26 mouse cellular contexts compared by ENCODE assay signal in the genomic region with DNA sequence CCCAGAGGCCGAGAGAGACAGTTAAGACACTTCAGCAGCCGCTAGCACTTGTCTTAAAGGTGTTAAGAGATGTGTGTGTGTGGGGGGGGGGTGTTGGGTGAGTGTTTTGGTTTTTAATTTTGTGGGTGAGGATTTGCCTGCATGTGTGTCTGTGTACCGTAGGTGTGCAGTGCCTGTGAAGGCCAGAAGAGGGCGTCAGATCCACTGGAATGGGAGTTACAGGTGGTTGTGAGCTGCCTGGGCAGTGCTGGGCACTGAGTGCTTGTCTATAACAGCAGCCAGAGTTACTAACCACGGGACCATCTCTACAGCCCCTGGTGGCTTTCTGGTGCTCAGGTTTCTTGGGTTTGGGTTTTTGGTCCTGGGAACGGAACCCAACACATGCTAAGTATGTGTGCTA. TPM values are rescaled to one million over a fixed set of nuclear protein-coding genes. Genes with fewer than 3 reads are reported as not detected.
DNase-seq lines count a peak whose midpoint lies in the region; ATAC-seq and TF ChIP-seq lines count a peak whose summit lies in the region.
"Had no signal": no experiment of that assay in that cellular context is flagged by ENCODE, and none has a peak within 500 bp of the region (broad histone marks: within the 10 kb centered on the region; RNA-seq: fewer than 3 reads in every experiment).

No protein-coding gene starts in this region.

- H3K4me2 ChIP-seq in intestine, postnatal 0 days (replicated peaks; ENCODE audit: low read depth), result no peak overlapping the region
- no peak overlapping the region for H3K4me2 ChIP-seq in intestine, embryonic 16.5 days (ENCODE audit: low read depth, low read length)
- H3K4me2 ChIP-seq in lung, embryonic 14.5 days, result no peak overlapping the region
- H3K4me2 ChIP-seq: forebrain, embryonic 15.5 days; liver, embryonic 13.5 days; midbrain, embryonic 12.5 days had no signal

- peak; percentile 33 for TF ChIP-seq RAD21 in MEL (IDR thresholded peaks at IDR 0.05; ENCODE audit: low read depth, low read length)

- H3K36me3 ChIP-seq in intestine, postnatal 0 days (ENCODE audit: control insufficient read depth, insufficient read depth), result peaks cover 22% of the 10 kb centered on the region
- H3K36me3 ChIP-seq in intestine, embryonic 16.5 days (ENCODE audit: control insufficient read depth, insufficient read depth, low read length), result peaks cover 7% of the 10 kb centered on the region
- H3K36me3 ChIP-seq in lung, embryonic 14.5 days (ENCODE audit: insufficient read depth), result no peaks in the 10 kb centered on the region
- H3K36me3 ChIP-seq in MEL (ENCODE audit: control insufficient read depth in 1 of 2, insufficient read depth in 2 of 2, low read length in 2 of 2), result no peaks in the 10 kb centered on the region
- H3K36me3 ChIP-seq: forebrain, embryonic 15.5 days; liver, embryonic 13.5 days; midbrain, embryonic 12.5 days had no signal

- no peak overlapping the region for H3K27ac ChIP-seq in intestine, postnatal 0 days (ENCODE audit: low read depth, low read length)
- H3K27ac ChIP-seq in intestine, embryonic 16.5 days (ENCODE audit: low read length), result no peak overlapping the region
- no peak overlapping the region for H3K27ac ChIP-seq in lung, embryonic 14.5 days (ENCODE audit: low read depth)
- H3K27ac ChIP-seq in MEL (ENCODE audit: control insufficient read depth, low read depth, low read length), result no peak overlapping the region
- H3K27ac ChIP-seq: forebrain, embryonic 15.5 days; hindbrain, embryonic 15.5 days; liver, embryonic 13.5 days; macrophage; midbrain, embryonic 12.5 days had no signal

- H3K9me3 ChIP-seq in intestine, postnatal 0 days (ENCODE audit: control insufficient read depth), result no peaks in the 10 kb centered on the region
- H3K9me3 ChIP-seq in intestine, embryonic 16.5 days (ENCODE audit: control insufficient read depth, low read length), result no peaks in the 10 kb centered on the region
- H3K9me3 ChIP-seq in lung, embryonic 14.5 days (ENCODE audit: low read depth, low read length), result no peaks in the 10 kb centered on the region
- no peaks in the 10 kb centered on the region for H3K9me3 ChIP-seq in MEL (replicated peaks; ENCODE audit: insufficient read depth, low read length)
- H3K9me3 ChIP-seq: forebrain, embryonic 15.5 days; hindbrain, embryonic 15.5 days; liver, embryonic 13.5 days; midbrain, embryonic 12.5 days had no signal

- DNase-seq in lung, embryonic 14.5 days, result no peak
- DNase-seq in lung, postnatal 36 days, result no peak
- DNase-seq in MEL (ENCODE audit: low read depth, low spot score), result peak; percentile 27
- peak; percentile 42 for DNase-seq in induced T-regulatory cell, adult 2 months (ENCODE audit: low read depth)
- no peak for DNase-seq in layer of hippocampus, postnatal 10 days (ENCODE audit: low spot score in 2 of 2)
- DNase-seq: adrenal gland, adult 8-10 months; cerebellum, adult 11-12 months; cerebellum, postnatal 25 days; heart, adult 11 months; heart, postnatal 14 days; kidney, adult 8-10 months; kidney, postnatal 36 days; liver, embryonic 13.5 days; retina, postnatal 1 day; right cerebral cortex, postnatal 4 days had no signal

- WGBS in intestine, postnatal 0 days, result 87% methylated on average over 6 of the region's 6 CpGs
- WGBS in intestine, embryonic 16.5 days, result 88% methylated on average over 6 of the region's 6 CpGs
- WGBS in lung, embryonic 14.5 days, result 70% methylated on average over 6 of the region's 6 CpGs

- peak; percentile 55 for TF ChIP-seq CTCF in intestine, postnatal 0 days (IDR thresholded peaks at IDR 0.05; ENCODE audit: low read depth)
- TF ChIP-seq CTCF in lung, embryonic 14.5 days (IDR thresholded peaks at IDR 0.05; ENCODE audit: low read depth), result peak; percentile 33
- TF ChIP-seq CTCF in MEL (IDR thresholded peaks at IDR 0.05 in 2 of 3, conservative IDR thresholded peaks at IDR 0.05 in 1 of 3; ENCODE audit: control insufficient read depth in 1 of 3, insufficient read depth in 1 of 3, low read depth in 2 of 3, low read length in 3 of 3, poor library complexity in 1 of 3, severe bottlenecking in 1 of 3), result peak; percentile 40 to 51 (median 48)

- no peaks in the 10 kb centered on the region for H3K27me3 ChIP-seq in intestine, postnatal 0 days (replicated peaks; ENCODE audit: control insufficient read depth, insufficient read depth, low read length)
- no peaks in the 10 kb centered on the region for H3K27me3 ChIP-seq in intestine, embryonic 16.5 days (replicated peaks; ENCODE audit: control insufficient read depth, insufficient read depth, low read length)
- H3K27me3 ChIP-seq in lung, embryonic 14.5 days (ENCODE audit: insufficient read depth, low read length), result no peaks in the 10 kb centered on the region
- H3K27me3 ChIP-seq in MEL (ENCODE audit: control insufficient read depth in 1 of 2, insufficient read depth in 2 of 2, low read length in 2 of 2), result no peaks in the 10 kb centered on the region
- H3K27me3 ChIP-seq: forebrain, embryonic 15.5 days; hindbrain, embryonic 15.5 days had no signal

- H3K4me1 ChIP-seq in intestine, postnatal 0 days (replicated peaks; ENCODE audit: control insufficient read depth, insufficient read depth, low read length), result 0 out of 2 replicates have a peak, but pooled peaks cover 10% of the 10 kb centered on the region
- peaks cover 25% of the 10 kb centered on the region for H3K4me1 ChIP-seq in intestine, embryonic 16.5 days (ENCODE audit: control insufficient read depth, insufficient read depth, low read length)
- peaks cover 15% of the 10 kb centered on the region for H3K4me1 ChIP-seq in lung, embryonic 14.5 days (ENCODE audit: insufficient read depth)
- peaks cover 0 to 7% of the 10 kb centered on the region in 2 experiments; a peak in 2 of 4 replicates for H3K4me1 ChIP-seq in MEL (ENCODE audit: control insufficient read depth in 1 of 2, insufficient read depth in 2 of 2, low read length in 2 of 2)

- TF ChIP-seq POLR2A in MEL (IDR thresholded peaks at IDR 0.05; ENCODE audit: control insufficient read depth in 1 of 2, insufficient read depth in 1 of 2, low read depth in 1 of 2, low read length in 2 of 2, poor library complexity in 1 of 2), result no peak

- no peak for TF ChIP-seq EP300 in MEL (IDR thresholded peaks at IDR 0.05; ENCODE audit: low read depth in 1 of 2, low read length in 2 of 2)

- H3K79me2 ChIP-seq in MEL (ENCODE audit: control insufficient read depth, insufficient read depth, low read length, poor library complexity), result peaks cover 1% of the 10 kb centered on the region; the same call in 1 of the 2 replicates

- H3K4me3 ChIP-seq in intestine, postnatal 0 days (ENCODE audit: low read depth, low read length), result no peak overlapping the region
- H3K4me3 ChIP-seq in intestine, embryonic 16.5 days (ENCODE audit: low read length), result no peak overlapping the region
- no peak overlapping the region for H3K4me3 ChIP-seq in lung, embryonic 14.5 days (ENCODE audit: low read depth, low read length)
- H3K4me3 ChIP-seq in MEL (ENCODE audit: control insufficient read depth in 1 of 2, insufficient read depth in 1 of 2, low read depth in 2 of 2, low read length in 2 of 2), result no peak overlapping the region
- H3K4me3 ChIP-seq: erythroblast, embryonic 14.5 days; hindbrain, embryonic 15.5 days; liver, embryonic 13.5 days; midbrain, embryonic 12.5 days had no signal

- no peak overlapping the region for H3K9ac ChIP-seq in intestine, postnatal 0 days (ENCODE audit: low read depth, low read length)
- H3K9ac ChIP-seq in intestine, embryonic 16.5 days (ENCODE audit: low read depth, low read length), result no peak overlapping the region
- no peak overlapping the region for H3K9ac ChIP-seq in lung, embryonic 14.5 days
- no peak overlapping the region for H3K9ac ChIP-seq in MEL (ENCODE audit: control insufficient read depth, low read depth, low read length, poor library complexity, severe bottlenecking)
- H3K9ac ChIP-seq: forebrain, embryonic 15.5 days; hindbrain, embryonic 15.5 days; liver, embryonic 13.5 days; midbrain, embryonic 12.5 days had no signal

- no peak for ATAC-seq in intestine, postnatal 0 days
- no peak for ATAC-seq in intestine, embryonic 16.5 days
- no peak for ATAC-seq in lung, embryonic 14.5 days (ENCODE audit: insufficient read depth)
- ATAC-seq: forebrain, embryonic 15.5 days had no signal

RNA-seq across cellular contexts. Expression of gene Trpm4, which starts 2.1 kb away (rescaled TPM):
- 49.4 and 55.1 TPM in 2 replicates for polyA plus RNA-seq in intestine, postnatal 0 days (2015; fragmentation: Nextera tagmentation; extraction: Ambion mirVana)
- 33.4 and 36.3 TPM in 2 replicates for polyA plus RNA-seq in intestine, embryonic 16.5 days (2015; fragmentation: Nextera tagmentation; extraction: Ambion mirVana)
- polyA plus RNA-seq in lung, embryonic 14.5 days (2014; fragmentation: Nextera tagmentation; extraction: Ambion mirVana), result 11.4 and 15.7 TPM in 2 replicates
- 4.5 and 4.8 TPM in 2 replicates for total RNA-seq in MEL (2012; rRNA removed)
- polyA plus RNA-seq in MEL (2012; ENCODE audit: insufficient read depth in 1 of 2, insufficient read length in 2 of 2, low read depth in 1 of 2, low replicate concordance in 2 of 2, missing spikeins in 1 of 2), result 1 to 10 TPM in 1 of 2 experiments, not detected in 1; 6.9 TPM
- 10 to 100 TPM; 19.6 to 20.9 TPM for total RNA-seq in layer of hippocampus, postnatal 10 days (2021)

RNA-seq across cellular contexts. Expression of gene Hrc, which starts 3.6 kb away (rescaled TPM):
- polyA plus RNA-seq in intestine, postnatal 0 days (2015; fragmentation: Nextera tagmentation; extraction: Ambion mirVana), result 0.76 and 0.88 TPM in 2 replicates
- 0.86 and 1.4 TPM in 2 replicates for polyA plus RNA-seq in intestine, embryonic 16.5 days (2015; fragmentation: Nextera tagmentation; extraction: Ambion mirVana)
- polyA plus RNA-seq in lung, embryonic 14.5 days (2014; fragmentation: Nextera tagmentation; extraction: Ambion mirVana), result 0.58 and 1.2 TPM in 2 replicates
- not detected in 2 replicates for total RNA-seq in MEL (2012; rRNA removed)
- polyA plus RNA-seq in MEL (2012; ENCODE audit: insufficient read depth in 1 of 2, insufficient read length in 2 of 2, low read depth in 1 of 2, low replicate concordance in 2 of 2, missing spikeins in 1 of 2), result under 1 TPM in 1 of 2 experiments, not detected in 1; 0.22 TPM
- total RNA-seq in layer of hippocampus, postnatal 10 days (2021), result under 1 TPM; 0.85 to 0.96 TPM
- total RNA-seq: neutrophil, adult 5-6 weeks had no signal
- polyA plus RNA-seq: erythroblast, embryonic 14.5 days; macrophage had no signal

RNA-seq across cellular contexts. Expression of gene Ppfia3, which starts 35.3 kb away (rescaled TPM):
- 24.5 and 24.8 TPM in 2 replicates for polyA plus RNA-seq in intestine, postnatal 0 days (2015; fragmentation: Nextera tagmentation; extraction: Ambion mirVana)
- polyA plus RNA-seq in intestine, embryonic 16.5 days (2015; fragmentation: Nextera tagmentation; extraction: Ambion mirVana), result 10.3 and 12.0 TPM in 2 replicates
- 3.1 and 3.2 TPM in 2 replicates for polyA plus RNA-seq in lung, embryonic 14.5 days (2014; fragmentation: Nextera tagmentation; extraction: Ambion mirVana)
- 3.0 and 3.4 TPM in 2 replicates for total RNA-seq in MEL (2012; rRNA removed)
- polyA plus RNA-seq in MEL (2012; ENCODE audit: insufficient read depth in 1 of 2, insufficient read length in 2 of 2, low read depth in 1 of 2, low replicate concordance in 2 of 2, missing spikeins in 1 of 2), result 1 to 10 TPM in 1 of 2 experiments, not detected in 1; 5.9 TPM
- 100 to 1,000 TPM; 124 to 128 TPM for total RNA-seq in layer of hippocampus, postnatal 10 days (2021)
- total RNA-seq: neutrophil, adult 5-6 weeks had no signal
- polyA plus RNA-seq: macrophage had no signal

RNA-seq across cellular contexts. Expression of gene Lin7b, which starts 38.9 kb away (rescaled TPM):
- 3.4 TPM in 2 replicates for polyA plus RNA-seq in intestine, postnatal 0 days (2015; fragmentation: Nextera tagmentation; extraction: Ambion mirVana)
- polyA plus RNA-seq in intestine, embryonic 16.5 days (2015; fragmentation: Nextera tagmentation; extraction: Ambion mirVana), result 1.2 and 2.7 TPM in 2 replicates
- 0.30 and 0.87 TPM in 2 replicates for polyA plus RNA-seq in lung, embryonic 14.5 days (2014; fragmentation: Nextera tagmentation; extraction: Ambion mirVana)
- total RNA-seq in MEL (2012; rRNA removed), result 1.3 and 1.4 TPM in 2 replicates
- 1 to 10 TPM in 1 of 2 experiments, not detected in 1; 3.8 TPM for polyA plus RNA-seq in MEL (2012; ENCODE audit: insufficient read depth in 1 of 2, insufficient read length in 2 of 2, low read depth in 1 of 2, low replicate concordance in 2 of 2, missing spikeins in 1 of 2)
- 100 to 1,000 TPM; 137 to 163 TPM for total RNA-seq in layer of hippocampus, postnatal 10 days (2021)
- total RNA-seq: gastrocnemius, adult 18-20 months had no signal
- polyA plus RNA-seq: erythroblast, embryonic 14.5 days; liver, embryonic 13.5 days; macrophage had no signal

RNA-seq across cellular contexts. Expression of gene Slc6a21, which starts 54.2 kb away (rescaled TPM):
- not detected in 2 replicates for polyA plus RNA-seq in intestine, postnatal 0 days (2015; fragmentation: Nextera tagmentation; extraction: Ambion mirVana)
- not detected in 2 replicates for polyA plus RNA-seq in intestine, embryonic 16.5 days (2015; fragmentation: Nextera tagmentation; extraction: Ambion mirVana)
- not detected in 2 replicates for polyA plus RNA-seq in lung, embryonic 14.5 days (2014; fragmentation: Nextera tagmentation; extraction: Ambion mirVana)
- not detected in 2 replicates for total RNA-seq in MEL (2012; rRNA removed)
- polyA plus RNA-seq in MEL (2012; ENCODE audit: insufficient read depth in 1 of 2, insufficient read length in 2 of 2, low read depth in 1 of 2, low replicate concordance in 2 of 2, missing spikeins in 1 of 2), result not detected
- total RNA-seq in layer of hippocampus, postnatal 10 days (2021), result not detected
- total RNA-seq: gastrocnemius, adult 18-20 months; heart, postnatal 14 days; layer of hippocampus, postnatal 14 days; neutrophil, adult 5-6 weeks had no signal
- polyA plus RNA-seq: embryonic facial prominence, embryonic 11.5 days; erythroblast, embryonic 14.5 days; forebrain, embryonic 15.5 days; hindbrain, embryonic 15.5 days; liver, embryonic 13.5 days; macrophage; midbrain, embryonic 12.5 days had no signal

Comparison
In these comparisons a context has a peak if more than half of its experiments do, and no peak if none do; other contexts are left out.
1. DNase-seq: peak in MEL (single experiment) and induced T-regulatory cell, adult 2 months (single experiment); none in lung, embryonic 14.5 days (single experiment), lung, postnatal 36 days (single experiment) and layer of hippocampus, postnatal 10 days (0 of 2).
2. Peak in every context shown above with its lines, with median percentiles within 50 percentile points of each other: CTCF ChIP-seq.